Mouse (Mus musculus): Measurements from ENCODE around the gene Samd8. TPM values are rescaled to one million over a fixed set of nuclear protein-coding genes. Genes with fewer than 3 reads are reported as not detected.

Gene Samd8
- total RNA-seq, 1 experiment from 2014 or later = 22.8 TPM

- ATAC-seq (ENCODE audit: extremely low read depth, insufficient number of reproducible peaks, low FRiP score, poor library complexity, severe bottlenecking) = no peak
Measured at GRCm38 (mm10) chr14:21817453-21817852, 67.1 kb downstream of the Samd8 start.

- no peak for ATAC-seq (ENCODE audit: extremely low read depth, insufficient number of reproducible peaks, low FRiP score, poor library complexity, severe bottlenecking)
Measured at GRCm38 (mm10) chr14:21820880-21821505, 70.7 kb downstream of the Samd8 start.

GRCm38 (mm10) chr14:21822307-21822706, 72.0 kb downstream of the Samd8 start:
- ATAC-seq (ENCODE audit: extremely low read depth, insufficient number of reproducible peaks, low FRiP score, poor library complexity, severe bottlenecking) = no peak

- no peak for ATAC-seq (ENCODE audit: extremely low read depth, insufficient number of reproducible peaks, low FRiP score, poor library complexity, severe bottlenecking)
Measured at GRCm38 (mm10) chr14:21822795-21823374, 72.6 kb downstream of the Samd8 start.

- ATAC-seq (ENCODE audit: extremely low read depth, insufficient number of reproducible peaks, low FRiP score, poor library complexity, severe bottlenecking) = no peak
Measured at GRCm38 (mm10) chr14:21823897-21824296, 73.6 kb downstream of the Samd8 start.

- no peak for ATAC-seq (ENCODE audit: extremely low read depth, insufficient number of reproducible peaks, low FRiP score, poor library complexity, severe bottlenecking)
Measured at GRCm38 (mm10) chr14:21824938-21825337, 74.6 kb downstream of the Samd8 start, which contains the start of gene Vdac2. Gene Vdac2 (plus strand): TSS chr14:21825238.

GRCm38 (mm10) chr14:21825786-21826491, 75.6 kb downstream of the Samd8 start:
- no peak for ATAC-seq (ENCODE audit: extremely low read depth, insufficient number of reproducible peaks, low FRiP score, poor library complexity, severe bottlenecking)

GRCm38 (mm10) chr14:21830876-21831767, 80.8 kb downstream of the Samd8 start:
- ATAC-seq (ENCODE audit: extremely low read depth, insufficient number of reproducible peaks, low FRiP score, poor library complexity, severe bottlenecking) = peak; percentile 81

- peak; percentile 63; the same call in 1 of the 2 replicates for ATAC-seq (ENCODE audit: extremely low read depth, insufficient number of reproducible peaks, low FRiP score, poor library complexity, severe bottlenecking)
Measured at GRCm38 (mm10) chr14:21831830-21832403, 81.6 kb downstream of the Samd8 start.

GRCm38 (mm10) chr14:21838336-21839017, 88.1 kb downstream of the Samd8 start:
- ATAC-seq (ENCODE audit: extremely low read depth, insufficient number of reproducible peaks, low FRiP score, poor library complexity, severe bottlenecking) = no peak

GRCm38 (mm10) chr14:21841819-21842592, 91.7 kb downstream of the Samd8 start:
- no peak for ATAC-seq (ENCODE audit: extremely low read depth, insufficient number of reproducible peaks, low FRiP score, poor library complexity, severe bottlenecking)

- peak; percentile 39; the same call in 1 of the 2 replicates for ATAC-seq (ENCODE audit: extremely low read depth, insufficient number of reproducible peaks, low FRiP score, poor library complexity, severe bottlenecking)
Measured at GRCm38 (mm10) chr14:21843263-21843662, 92.9 kb downstream of the Samd8 start.

GRCm38 (mm10) chr14:21846827-21847380, 96.6 kb downstream of the Samd8 start:
- no peak for ATAC-seq (ENCODE audit: extremely low read depth, insufficient number of reproducible peaks, low FRiP score, poor library complexity, severe bottlenecking)

- no peak for ATAC-seq (ENCODE audit: extremely low read depth, insufficient number of reproducible peaks, low FRiP score, poor library complexity, severe bottlenecking)
Measured at GRCm38 (mm10) chr14:21847381-21848165, 97.2 kb downstream of the Samd8 start.

Measured in neutrophil, adult 5-6 weeks (primary cell).